Mouse (Mus musculus): ENCODE results near the gene Fam189a1. TPM values are rescaled to one million over a fixed set of nuclear protein-coding genes. Genes with fewer than 3 reads are reported as not detected.

The Fam189a1 gene
- polyA plus RNA-seq, 1 experiment from 2014 or later = 2.3 TPM

DNA sequence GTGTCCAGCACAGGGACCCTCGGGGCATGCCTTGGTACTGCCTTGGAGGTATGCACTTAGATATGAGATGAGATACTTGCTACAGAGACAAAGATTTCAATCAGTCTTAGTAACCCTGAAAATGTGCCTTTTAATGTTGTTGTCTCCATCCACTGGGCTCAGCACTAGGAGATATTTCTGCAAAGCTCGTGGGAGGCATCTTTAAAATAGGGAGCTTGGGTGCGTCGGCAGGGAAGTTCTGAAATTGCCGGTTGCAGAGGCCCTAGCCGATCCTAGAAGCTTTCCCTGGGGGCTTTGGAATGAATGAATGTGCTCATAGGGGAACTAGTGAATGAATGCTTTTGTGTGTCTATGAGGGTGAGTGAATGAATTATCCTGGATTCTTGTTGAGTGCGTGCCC, 412.8 kb downstream of the Fam189a1 start:
- no peak overlapping the region for H3K9ac ChIP-seq (ENCODE audit: low read length)
- H3K4me3 ChIP-seq (ENCODE audit: low read depth, low read length) = no peak overlapping the region
- ATAC-seq (replicated peaks; ENCODE audit: low FRiP score, low TSS enrichment, low read depth) (no peak), DNase-seq (ENCODE audit: low spot score) (no peak)
- 88% methylated on average over 7 of the region's 7 CpGs for WGBS
- no peak overlapping the region for H3K27ac ChIP-seq (ENCODE audit: low read depth)
- no peak overlapping the region for H3K4me2 ChIP-seq (ENCODE audit: low read length)
- H3K4me1 ChIP-seq (replicated peaks; ENCODE audit: control insufficient read depth, insufficient read depth, low read length) = no peaks in the 10 kb centered on the region
- no peaks in the 10 kb centered on the region for H3K27me3 ChIP-seq (replicated peaks; ENCODE audit: control insufficient read depth, insufficient read depth, low read length)
- H3K9me3 ChIP-seq (ENCODE audit: control insufficient read depth, low read length) = no peaks in the 10 kb centered on the region
- H3K36me3 ChIP-seq (ENCODE audit: control insufficient read depth, insufficient read depth, low read length) = no peaks in the 10 kb centered on the region

DNA sequence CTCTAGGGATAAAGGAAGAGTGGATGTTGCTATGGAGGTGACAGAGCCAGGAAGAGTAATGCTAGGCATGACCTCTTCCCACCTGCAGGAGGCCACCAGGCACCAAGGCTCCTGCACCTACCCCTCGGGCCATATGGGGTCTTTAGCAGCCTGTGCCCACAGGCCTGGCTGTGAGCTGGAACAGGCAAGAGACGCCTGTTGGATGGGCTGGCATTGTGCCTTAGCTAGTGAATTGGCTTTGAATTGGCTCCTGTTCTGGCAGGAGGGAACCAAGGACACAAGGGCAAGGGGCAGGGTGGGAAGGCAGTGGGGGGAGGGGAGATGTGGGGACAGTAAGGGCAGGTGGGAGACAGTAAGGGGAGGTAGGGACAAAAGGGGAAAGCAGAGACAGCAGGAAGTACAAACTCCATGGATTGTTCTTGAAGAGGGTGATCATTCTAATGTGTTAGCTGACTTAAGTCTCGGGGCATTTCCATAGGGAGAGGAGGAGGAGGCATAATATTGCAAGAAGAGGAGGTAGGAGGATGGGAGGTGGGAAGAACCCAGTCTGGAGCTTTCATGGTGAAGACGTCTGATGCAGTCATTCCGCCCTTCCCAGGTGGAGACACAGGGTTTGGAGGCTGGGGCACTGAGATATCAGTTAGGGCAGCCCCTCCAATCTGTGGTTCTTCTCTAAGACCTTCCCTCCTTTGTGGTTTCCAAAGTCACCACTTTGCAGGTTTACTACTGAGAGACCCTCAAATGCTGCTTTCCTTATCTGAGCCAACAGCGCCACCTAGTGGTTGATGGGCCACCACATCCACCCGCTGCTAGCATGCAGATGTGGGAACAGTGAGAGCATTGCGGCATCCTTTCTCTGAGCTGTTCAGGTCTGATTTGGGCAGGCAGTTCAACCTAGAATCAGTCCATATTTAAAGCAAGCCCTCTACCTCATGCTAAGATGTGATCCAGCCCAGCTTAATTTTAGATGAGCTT, 414.8 kb downstream of the Fam189a1 start:
- Histone ChIP-seq H3K27ac (ENCODE audit: low read depth) (no peak overlapping the region), H3K4me2 (ENCODE audit: low read length) (no peak overlapping the region), H3K4me3 (ENCODE audit: low read depth, low read length) (no peak overlapping the region), H3K9me3 (ENCODE audit: control insufficient read depth, low read length) (no peaks in the 10 kb centered on the region), H3K27me3 (replicated peaks; ENCODE audit: control insufficient read depth, insufficient read depth, low read length) (no peaks in the 10 kb centered on the region), H3K9ac (ENCODE audit: low read length) (no peak overlapping the region), H3K36me3 (ENCODE audit: control insufficient read depth, insufficient read depth, low read length) (no peaks in the 10 kb centered on the region), H3K4me1 (replicated peaks; ENCODE audit: control insufficient read depth, insufficient read depth, low read length) (no peaks in the 10 kb centered on the region)
- ATAC-seq (replicated peaks; ENCODE audit: low FRiP score, low TSS enrichment, low read depth) (peak; percentile 66), DNase-seq (ENCODE audit: low spot score) (peak; percentile 96)
- WGBS = 33% methylated on average over 8 of the region's 8 CpGs

DNA sequence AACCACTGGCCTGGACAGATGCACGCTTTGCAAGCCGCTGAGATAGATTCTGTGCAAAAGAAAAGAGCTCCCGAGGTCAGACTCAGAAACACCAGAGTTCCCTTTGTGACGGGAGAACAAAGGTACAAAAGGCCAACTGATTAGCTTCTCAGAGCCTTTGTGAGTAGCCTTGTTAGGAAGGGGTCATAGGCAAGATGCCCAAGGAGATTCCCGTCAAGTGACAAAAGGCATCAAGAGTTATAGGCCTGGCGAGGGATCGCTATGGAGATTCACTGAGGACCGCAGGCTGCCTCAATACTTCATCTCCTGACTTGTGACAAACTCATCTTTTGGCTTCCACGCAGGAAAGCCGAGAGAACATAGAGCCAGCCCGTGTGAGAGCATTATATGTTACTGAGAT, 417.2 kb downstream of the Fam189a1 start:
- H3K4me1 ChIP-seq (replicated peaks; ENCODE audit: control insufficient read depth, insufficient read depth, low read length) = no peaks in the 10 kb centered on the region
- H3K9ac ChIP-seq (ENCODE audit: low read length) = no peak overlapping the region
- no peaks in the 10 kb centered on the region for H3K27me3 ChIP-seq (replicated peaks; ENCODE audit: control insufficient read depth, insufficient read depth, low read length)
- H3K4me3 ChIP-seq (ENCODE audit: low read depth, low read length) = no peak overlapping the region
- H3K9me3 ChIP-seq (ENCODE audit: control insufficient read depth, low read length) = no peaks in the 10 kb centered on the region
- ATAC-seq (replicated peaks; ENCODE audit: low FRiP score, low TSS enrichment, low read depth) (no peak), DNase-seq (ENCODE audit: low spot score) (no peak)
- H3K36me3 ChIP-seq (ENCODE audit: control insufficient read depth, insufficient read depth, low read length) = no peaks in the 10 kb centered on the region
- H3K4me2 ChIP-seq (ENCODE audit: low read length) = no peak overlapping the region
- no peak overlapping the region for H3K27ac ChIP-seq (ENCODE audit: low read depth)
- whole genome bisulfite sequencing = 58% methylated on average over 11 of the region's 11 CpGs

DNA sequence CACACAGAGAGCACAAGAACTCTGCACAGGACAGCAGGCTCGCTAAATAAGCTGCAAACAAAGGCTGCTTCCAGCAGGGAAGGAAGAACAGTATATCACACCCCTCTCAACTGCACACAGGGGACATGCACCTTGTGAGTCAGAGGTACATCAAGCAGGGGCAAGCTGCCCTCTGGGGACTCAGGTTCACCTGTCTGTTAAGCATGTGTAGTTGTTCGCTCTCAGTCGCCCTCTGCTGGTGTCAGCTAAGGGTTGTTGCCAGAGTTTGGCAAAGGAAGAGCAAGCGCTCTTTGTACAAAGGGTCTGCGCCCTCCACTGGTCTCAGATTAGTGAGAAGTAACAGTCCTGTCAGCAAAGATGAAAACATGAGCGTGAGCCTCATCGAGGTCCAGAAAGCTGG, 426.6 kb downstream of the Fam189a1 start:
- 27% methylated on average over 7 of the region's 7 CpGs for WGBS
- Histone ChIP-seq H3K27me3 (replicated peaks; ENCODE audit: control insufficient read depth, insufficient read depth, low read length) (no peaks in the 10 kb centered on the region), H3K27ac (ENCODE audit: low read depth) (no peak overlapping the region), H3K36me3 (ENCODE audit: control insufficient read depth, insufficient read depth, low read length) (no peaks in the 10 kb centered on the region), H3K4me1 (replicated peaks; ENCODE audit: control insufficient read depth, insufficient read depth, low read length) (no peaks in the 10 kb centered on the region), H3K9ac (ENCODE audit: low read length) (no peak overlapping the region), H3K4me2 (ENCODE audit: low read length) (no peak overlapping the region), H3K4me3 (ENCODE audit: low read depth, low read length) (no peak overlapping the region), H3K9me3 (ENCODE audit: control insufficient read depth, low read length) (no peaks in the 10 kb centered on the region)
- peak; percentile 82 for DNase-seq (ENCODE audit: low spot score)
- peak; percentile 69 for ATAC-seq (replicated peaks; ENCODE audit: low FRiP score, low TSS enrichment, low read depth)

DNA sequence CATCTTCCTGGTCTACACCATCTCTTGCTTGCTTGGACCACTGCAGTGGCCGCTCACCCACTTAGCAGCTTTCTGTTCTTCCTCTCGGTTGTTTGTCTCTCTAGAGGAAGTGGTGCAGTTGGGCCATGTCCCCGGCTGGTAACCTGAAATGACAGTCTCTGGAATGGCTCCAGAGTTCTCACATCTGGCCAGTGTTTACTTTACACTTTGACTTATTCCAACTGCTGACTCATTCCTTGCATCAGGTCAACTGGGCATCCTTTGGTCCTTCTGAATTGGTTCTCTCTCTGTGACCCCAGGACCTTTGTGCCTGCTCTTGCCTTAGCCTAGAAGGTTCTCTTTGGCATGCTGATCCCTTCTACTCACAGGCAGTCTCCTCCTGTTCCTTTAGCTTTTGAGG, 427.6 kb downstream of the Fam189a1 start:
- Histone ChIP-seq H3K4me1 (replicated peaks; ENCODE audit: control insufficient read depth, insufficient read depth, low read length) (no peaks in the 10 kb centered on the region), H3K36me3 (ENCODE audit: control insufficient read depth, insufficient read depth, low read length) (no peaks in the 10 kb centered on the region), H3K4me3 (ENCODE audit: low read depth, low read length) (no peak overlapping the region), H3K9ac (ENCODE audit: low read length) (no peak overlapping the region), H3K27me3 (replicated peaks; ENCODE audit: control insufficient read depth, insufficient read depth, low read length) (no peaks in the 10 kb centered on the region), H3K4me2 (ENCODE audit: low read length) (no peak overlapping the region), H3K27ac (ENCODE audit: low read depth) (no peak overlapping the region), H3K9me3 (ENCODE audit: control insufficient read depth, low read length) (no peaks in the 10 kb centered on the region)
- ATAC-seq (replicated peaks; ENCODE audit: low FRiP score, low TSS enrichment, low read depth) (no peak), DNase-seq (ENCODE audit: low spot score) (no peak)
- 40% methylated on average over 3 of the region's 3 CpGs for WGBS

DNA sequence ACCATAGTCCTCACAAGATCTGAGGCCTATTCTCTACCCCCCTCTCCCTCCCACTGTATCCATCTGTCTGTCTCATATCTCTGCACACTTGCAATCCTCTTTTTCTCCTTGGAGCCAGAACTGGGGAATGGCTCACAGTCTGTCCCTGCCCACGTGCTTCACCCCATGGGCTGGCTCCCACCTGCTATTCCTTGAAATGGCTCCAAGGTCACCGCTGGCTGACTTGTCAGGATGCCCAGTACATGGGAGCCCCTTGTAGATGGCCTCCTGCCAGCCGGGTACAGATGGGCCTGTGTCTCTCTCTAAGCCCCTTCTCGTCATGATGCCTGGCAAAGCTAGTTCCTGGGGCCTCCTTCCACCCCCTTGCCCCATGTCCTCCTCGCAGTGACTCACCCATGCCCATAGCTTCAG, 428.2 kb downstream of the Fam189a1 start:
- no peak for DNase-seq (ENCODE audit: low spot score)
- H3K4me3 ChIP-seq (ENCODE audit: low read depth, low read length) = no peak overlapping the region
- no peak for ATAC-seq (replicated peaks; ENCODE audit: low FRiP score, low TSS enrichment, low read depth)
- no peak overlapping the region for H3K27ac ChIP-seq (ENCODE audit: low read depth)
- no peaks in the 10 kb centered on the region for H3K4me1 ChIP-seq (replicated peaks; ENCODE audit: control insufficient read depth, insufficient read depth, low read length)
- H3K27me3 ChIP-seq (replicated peaks; ENCODE audit: control insufficient read depth, insufficient read depth, low read length) = no peaks in the 10 kb centered on the region
- no peak overlapping the region for H3K9ac ChIP-seq (ENCODE audit: low read length)
- H3K4me2 ChIP-seq (ENCODE audit: low read length) = no peak overlapping the region
- H3K36me3 ChIP-seq (ENCODE audit: control insufficient read depth, insufficient read depth, low read length) = no peaks in the 10 kb centered on the region
- WGBS = 87% methylated on average over 5 of the region's 5 CpGs
- no peaks in the 10 kb centered on the region for H3K9me3 ChIP-seq (ENCODE audit: control insufficient read depth, low read length)

DNA sequence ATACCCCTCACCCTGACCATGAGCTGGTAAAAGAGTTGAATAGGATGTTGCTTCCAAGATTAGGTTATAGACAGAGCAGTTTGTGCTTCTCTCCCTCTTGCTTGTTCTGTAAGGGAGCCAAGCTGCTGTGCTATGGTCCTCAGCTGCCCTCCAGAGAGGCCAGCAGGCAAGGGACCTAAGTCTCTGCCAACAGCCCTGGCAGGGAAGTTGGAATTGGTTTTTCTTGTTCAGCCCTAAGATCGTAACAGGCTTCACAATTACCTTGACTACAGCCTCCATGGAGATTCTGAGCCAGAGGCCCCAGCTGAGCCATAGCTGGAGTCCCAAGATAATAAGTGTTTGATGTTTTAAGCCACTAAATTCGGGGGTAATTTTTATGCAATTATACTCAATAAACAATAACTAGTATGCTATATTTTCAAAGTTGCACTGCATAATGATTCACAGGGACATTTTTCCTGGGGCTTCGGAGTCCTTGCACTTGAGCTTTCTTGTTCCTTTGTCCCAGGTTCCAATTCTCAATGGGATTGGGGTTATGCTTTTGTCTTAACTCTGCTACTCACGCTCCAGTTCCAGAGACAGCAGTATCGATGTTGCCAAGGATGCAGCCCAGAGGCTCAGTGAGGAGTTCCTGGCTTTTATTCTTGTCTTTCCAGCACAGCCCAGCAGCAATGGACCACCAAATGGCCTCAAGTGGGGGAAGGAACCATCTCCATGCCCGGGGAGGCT, 430.2 kb downstream of the Fam189a1 start:
- no peaks in the 10 kb centered on the region for H3K4me1 ChIP-seq (replicated peaks; ENCODE audit: control insufficient read depth, insufficient read depth, low read length)
- H3K36me3 ChIP-seq (ENCODE audit: control insufficient read depth, insufficient read depth, low read length) = no peaks in the 10 kb centered on the region
- DNase-seq (ENCODE audit: low spot score) (no peak), ATAC-seq (replicated peaks; ENCODE audit: low FRiP score, low TSS enrichment, low read depth) (no peak)
- H3K4me2 ChIP-seq (ENCODE audit: low read length) = no peak overlapping the region
- no peak overlapping the region for H3K27ac ChIP-seq (ENCODE audit: low read depth)
- 83% methylated on average over 6 of the region's 6 CpGs for WGBS
- no peaks in the 10 kb centered on the region for H3K9me3 ChIP-seq (ENCODE audit: control insufficient read depth, low read length)
- H3K27me3 ChIP-seq (replicated peaks; ENCODE audit: control insufficient read depth, insufficient read depth, low read length) = no peaks in the 10 kb centered on the region
- H3K4me3 ChIP-seq (ENCODE audit: low read depth, low read length) = no peak overlapping the region
- no peak overlapping the region for H3K9ac ChIP-seq (ENCODE audit: low read length)

DNA sequence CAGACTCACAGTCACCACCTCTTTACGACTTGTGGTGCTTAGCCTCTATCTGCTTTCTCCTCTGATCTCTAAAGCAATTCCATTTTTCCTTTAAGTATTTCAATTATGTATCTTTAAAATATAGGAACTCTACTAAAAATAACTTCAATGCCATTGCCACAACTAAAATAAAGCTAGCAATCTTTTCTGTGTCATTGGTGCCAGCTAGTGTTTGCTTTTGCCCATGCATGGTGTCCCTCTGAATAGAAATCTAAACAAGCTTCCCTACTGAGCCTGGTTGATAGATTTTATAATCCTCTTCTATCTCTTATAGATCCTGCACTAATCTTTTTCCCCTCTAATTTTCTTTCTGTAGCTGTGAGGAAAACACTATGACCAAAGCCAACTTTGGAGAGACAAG, 432.0 kb downstream of the Fam189a1 start:
- H3K9ac ChIP-seq (ENCODE audit: low read length) = no peak overlapping the region
- no peaks in the 10 kb centered on the region for H3K36me3 ChIP-seq (ENCODE audit: control insufficient read depth, insufficient read depth, low read length)
- ATAC-seq (replicated peaks; ENCODE audit: low FRiP score, low TSS enrichment, low read depth) (no peak), DNase-seq (ENCODE audit: low spot score) (no peak)
- no peaks in the 10 kb centered on the region for H3K9me3 ChIP-seq (ENCODE audit: control insufficient read depth, low read length)
- H3K27ac ChIP-seq (ENCODE audit: low read depth) = no peak overlapping the region
- WGBS = 86% methylated on average over 1 of the region's 1 CpGs
- no peak overlapping the region for H3K4me3 ChIP-seq (ENCODE audit: low read depth, low read length)
- H3K4me2 ChIP-seq (ENCODE audit: low read length) = no peak overlapping the region
- no peaks in the 10 kb centered on the region for H3K4me1 ChIP-seq (replicated peaks; ENCODE audit: control insufficient read depth, insufficient read depth, low read length)
- no peaks in the 10 kb centered on the region for H3K27me3 ChIP-seq (replicated peaks; ENCODE audit: control insufficient read depth, insufficient read depth, low read length)
